Mouse (Mus musculus): ENCODE data around the gene Phldb2. TPM values are rescaled to one million over a fixed set of nuclear protein-coding genes. Genes with fewer than 3 reads are reported as not detected.

The Phldb2 gene
- polyA plus RNA-seq, 1 experiment from 2014 or later: 6.8 TPM

DNA sequence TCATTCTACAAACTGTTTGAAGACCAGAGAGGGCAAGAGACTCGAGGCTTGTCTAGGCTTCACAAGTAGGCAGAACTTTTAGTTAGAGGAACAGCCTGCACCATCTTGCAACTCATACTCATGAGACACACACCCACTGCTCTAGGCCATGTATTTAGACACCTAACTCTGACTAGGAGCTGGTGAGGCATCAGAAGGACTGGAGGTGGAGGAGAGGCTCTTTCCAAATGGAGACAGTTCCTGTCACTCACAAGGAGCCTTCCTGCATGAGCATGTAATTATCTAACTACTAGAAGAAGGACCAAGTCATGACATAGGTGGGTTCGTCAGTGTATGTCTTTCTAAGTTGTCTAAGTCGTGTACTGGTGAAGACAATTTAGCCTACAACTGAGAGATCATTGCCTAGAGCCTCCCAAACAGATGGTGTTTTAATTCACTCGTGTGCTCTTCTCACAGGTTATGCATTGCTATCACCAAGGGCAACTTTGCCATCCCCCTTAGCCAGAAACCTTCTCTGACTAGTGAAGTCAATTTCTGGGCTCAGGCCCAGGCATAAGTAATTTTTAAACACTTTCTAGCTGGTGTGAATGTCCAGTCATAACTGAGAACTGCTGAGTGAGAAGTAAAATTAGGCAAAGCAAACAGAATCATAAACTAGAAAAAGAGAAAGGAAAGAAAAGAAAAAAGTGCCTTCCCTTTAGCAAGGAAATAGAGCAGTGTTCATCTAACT is 62.8 kb downstream of the Phldb2 start:
- H3K36me3 ChIP-seq (ENCODE audit: control insufficient read depth, insufficient read depth, low read length): no peaks in the 10 kb centered on the region
- no peak overlapping the region for H3K4me2 ChIP-seq (ENCODE audit: low read length)
- H3K9ac ChIP-seq (ENCODE audit: low read depth, low read length): no peak overlapping the region
- ATAC-seq: no peak
- no peaks in the 10 kb centered on the region for H3K4me1 ChIP-seq (ENCODE audit: control insufficient read depth, insufficient read depth, low read depth, low read length)
- no peak overlapping the region for H3K27ac ChIP-seq (ENCODE audit: low read depth, low read length)
- H3K27me3 ChIP-seq (replicated peaks; ENCODE audit: control insufficient read depth, insufficient read depth, low read length): no peaks in the 10 kb centered on the region
- H3K4me3 ChIP-seq (ENCODE audit: low read length): no peak overlapping the region
- H3K9me3 ChIP-seq (ENCODE audit: control insufficient read depth, low read length): no peaks in the 10 kb centered on the region
- WGBS: 75% methylated on average over 4 of the region's 4 CpGs

DNA sequence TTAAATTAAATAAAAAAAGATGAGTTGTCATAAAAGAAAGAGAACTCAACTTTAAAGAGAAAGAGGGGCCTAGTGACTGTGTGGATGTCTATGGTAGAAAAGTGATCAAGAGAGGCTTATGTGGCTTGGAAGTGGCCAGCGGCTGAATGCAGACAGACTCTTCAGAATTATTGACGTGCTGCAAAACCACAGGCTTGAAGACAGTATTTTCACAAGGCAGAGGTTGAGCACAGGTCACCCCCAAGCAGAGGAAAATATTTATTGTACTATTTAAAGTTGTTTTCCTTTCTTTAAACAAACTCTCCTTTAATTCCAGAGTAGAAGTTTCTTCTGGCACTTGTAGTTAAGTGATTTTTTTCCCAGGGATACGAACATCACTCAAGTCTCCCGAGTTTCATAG is 63.8 kb downstream of the Phldb2 start:
- WGBS: 77% methylated on average over 4 of the region's 4 CpGs
- Histone ChIP-seq H3K27ac (ENCODE audit: low read depth, low read length) (no peak overlapping the region), H3K27me3 (replicated peaks; ENCODE audit: control insufficient read depth, insufficient read depth, low read length) (no peaks in the 10 kb centered on the region), H3K4me1 (ENCODE audit: control insufficient read depth, insufficient read depth, low read depth, low read length) (no peaks in the 10 kb centered on the region), H3K4me3 (ENCODE audit: low read length) (no peak overlapping the region), H3K9me3 (ENCODE audit: control insufficient read depth, low read length) (no peaks in the 10 kb centered on the region), H3K36me3 (ENCODE audit: control insufficient read depth, insufficient read depth, low read length) (no peaks in the 10 kb centered on the region), H3K4me2 (ENCODE audit: low read length) (no peak overlapping the region), H3K9ac (ENCODE audit: low read depth, low read length) (no peak overlapping the region)
- ATAC-seq: no peak

DNA sequence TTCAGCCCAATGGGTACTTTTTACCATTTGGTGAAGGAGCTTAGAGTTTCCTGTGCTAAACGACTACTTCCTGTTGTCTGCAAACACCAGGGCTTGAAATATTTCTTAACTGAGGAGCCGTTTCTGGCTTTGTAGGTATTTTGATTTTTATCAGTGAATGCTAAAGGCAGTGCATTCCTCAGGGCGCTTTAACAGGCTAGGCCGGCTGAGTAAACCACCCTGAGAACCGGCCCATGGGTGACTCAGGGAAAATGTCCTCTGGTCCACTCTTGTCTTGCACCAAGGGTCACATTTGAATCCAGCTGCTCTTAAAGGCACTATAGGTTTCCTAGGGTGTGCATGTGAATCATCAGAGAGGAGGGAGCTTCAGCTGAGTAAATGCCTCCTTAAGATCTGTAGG is 66.8 kb downstream of the Phldb2 start:
- WGBS: 87% methylated on average over 5 of the region's 5 CpGs
- no peaks in the 10 kb centered on the region for H3K36me3 ChIP-seq (ENCODE audit: control insufficient read depth, insufficient read depth, low read length)
- no peak overlapping the region for H3K9ac ChIP-seq (ENCODE audit: low read depth, low read length)
- H3K4me2 ChIP-seq (ENCODE audit: low read length): no peak overlapping the region
- H3K27ac ChIP-seq (ENCODE audit: low read depth, low read length): no peak overlapping the region
- no peak overlapping the region for H3K4me3 ChIP-seq (ENCODE audit: low read length)
- no peak for ATAC-seq
- H3K4me1 ChIP-seq (ENCODE audit: control insufficient read depth, insufficient read depth, low read depth, low read length): no peaks in the 10 kb centered on the region
- no peaks in the 10 kb centered on the region for H3K9me3 ChIP-seq (ENCODE audit: control insufficient read depth, low read length)
- H3K27me3 ChIP-seq (replicated peaks; ENCODE audit: control insufficient read depth, insufficient read depth, low read length): no peaks in the 10 kb centered on the region

DNA sequence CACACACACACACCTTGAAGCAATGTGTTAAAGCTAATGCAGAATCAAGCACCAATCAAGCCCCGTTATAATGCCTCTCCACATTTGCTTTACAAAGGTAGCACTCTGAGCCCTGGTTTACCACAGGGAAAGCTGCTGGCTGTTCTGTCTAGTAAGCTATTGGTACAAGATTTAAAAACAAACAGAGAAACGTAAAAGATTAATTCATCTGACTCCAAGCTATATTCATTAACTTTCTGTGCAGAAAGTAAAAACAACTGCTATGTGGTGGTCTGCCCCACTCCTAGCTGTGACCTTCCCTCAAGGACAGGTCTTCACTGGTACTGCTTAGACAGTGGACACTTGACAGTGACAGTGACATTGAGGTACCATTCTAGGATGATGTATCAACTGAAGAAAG is 69.2 kb downstream of the Phldb2 start:
- ATAC-seq: no peak
- no peak overlapping the region for H3K4me3 ChIP-seq (ENCODE audit: low read length)
- no peaks in the 10 kb centered on the region for H3K9me3 ChIP-seq (ENCODE audit: control insufficient read depth, low read length)
- no peaks in the 10 kb centered on the region for H3K4me1 ChIP-seq (ENCODE audit: control insufficient read depth, insufficient read depth, low read depth, low read length)
- WGBS: 91% methylated on average over 2 of the region's 2 CpGs
- H3K4me2 ChIP-seq (ENCODE audit: low read length): no peak overlapping the region
- no peaks in the 10 kb centered on the region for H3K36me3 ChIP-seq (ENCODE audit: control insufficient read depth, insufficient read depth, low read length)
- H3K27me3 ChIP-seq (replicated peaks; ENCODE audit: control insufficient read depth, insufficient read depth, low read length): no peaks in the 10 kb centered on the region
- H3K27ac ChIP-seq (ENCODE audit: low read depth, low read length): no peak overlapping the region
- H3K9ac ChIP-seq (ENCODE audit: low read depth, low read length): no peak overlapping the region

DNA sequence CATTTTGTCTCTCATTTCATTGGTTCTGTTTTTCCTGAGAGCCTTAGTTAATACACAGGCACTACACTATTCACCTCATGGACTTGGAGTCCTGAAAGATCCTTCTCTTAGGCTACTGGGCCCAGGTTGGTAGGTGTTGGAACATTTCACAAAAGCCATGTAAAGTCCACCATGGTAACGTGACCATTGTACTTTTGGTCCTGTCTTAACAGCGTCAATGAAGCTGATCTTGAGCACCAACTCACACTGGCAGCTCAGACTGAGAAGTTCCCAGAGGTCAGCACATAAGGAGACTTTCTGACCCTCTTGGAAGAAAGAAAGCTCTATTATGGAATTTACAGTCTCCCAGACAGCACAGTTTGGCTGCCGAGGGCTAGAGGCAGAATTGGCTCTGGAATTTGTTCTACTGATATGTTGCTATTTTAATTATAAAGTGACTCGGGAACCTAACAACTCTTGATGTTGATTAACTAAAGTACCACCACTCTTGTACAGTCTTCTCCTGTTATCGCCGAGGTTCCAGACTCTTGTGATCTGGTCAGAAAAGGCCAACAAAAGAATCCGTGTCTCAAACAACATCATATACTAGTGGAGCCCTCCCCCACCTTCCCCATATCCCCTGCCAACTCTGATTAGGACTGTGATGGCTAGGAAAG is 72.1 kb downstream of the Phldb2 start:
- H3K9me3 ChIP-seq (ENCODE audit: control insufficient read depth, low read length): no peaks in the 10 kb centered on the region
- no peak for ATAC-seq
- no peak overlapping the region for H3K4me3 ChIP-seq (ENCODE audit: low read length)
- no peaks in the 10 kb centered on the region for H3K36me3 ChIP-seq (ENCODE audit: control insufficient read depth, insufficient read depth, low read length)
- H3K9ac ChIP-seq (ENCODE audit: low read depth, low read length): no peak overlapping the region
- H3K27ac ChIP-seq (ENCODE audit: low read depth, low read length): no peak overlapping the region
- H3K27me3 ChIP-seq (replicated peaks; ENCODE audit: control insufficient read depth, insufficient read depth, low read length): no peaks in the 10 kb centered on the region
- no peaks in the 10 kb centered on the region for H3K4me1 ChIP-seq (ENCODE audit: control insufficient read depth, insufficient read depth, low read depth, low read length)
- WGBS: 87% methylated on average over 7 of the region's 7 CpGs
- no peak overlapping the region for H3K4me2 ChIP-seq (ENCODE audit: low read length)

DNA sequence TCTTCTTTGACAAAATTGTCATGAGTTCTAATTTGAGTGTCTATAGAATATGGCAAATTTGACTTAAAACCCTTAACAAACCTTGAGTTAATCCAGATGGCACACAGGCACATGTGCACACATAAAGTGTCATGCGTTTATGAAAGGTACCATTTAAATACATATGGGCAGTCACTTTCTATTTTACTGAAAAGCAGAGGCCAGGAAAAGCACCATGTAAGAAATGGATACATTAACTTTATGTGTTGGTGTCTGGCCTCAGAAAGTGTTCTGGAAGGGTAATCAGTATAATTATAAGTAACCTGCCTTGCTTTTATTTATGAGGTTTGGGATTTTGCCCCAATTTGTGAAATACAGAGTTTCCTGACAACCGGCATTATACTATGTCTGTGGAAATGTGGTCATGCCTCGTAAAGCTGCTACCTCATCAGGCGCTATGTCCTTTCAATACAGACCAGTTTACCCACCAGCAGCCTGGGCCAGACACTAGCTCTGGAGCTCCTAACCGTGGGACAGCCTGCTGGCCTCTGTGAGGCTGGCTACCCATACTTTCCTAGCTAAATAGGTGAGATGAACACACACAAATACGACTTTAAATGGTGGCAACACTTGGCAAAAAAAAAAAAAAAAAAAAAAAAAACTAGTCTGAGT is 73.2 kb downstream of the Phldb2 start:
- no peak for ATAC-seq
- no peaks in the 10 kb centered on the region for H3K27me3 ChIP-seq (replicated peaks; ENCODE audit: control insufficient read depth, insufficient read depth, low read length)
- no peak overlapping the region for H3K4me3 ChIP-seq (ENCODE audit: low read length)
- H3K4me1 ChIP-seq (ENCODE audit: control insufficient read depth, insufficient read depth, low read depth, low read length): no peaks in the 10 kb centered on the region
- 80% methylated on average over 6 of the region's 6 CpGs for WGBS
- no peak overlapping the region for H3K9ac ChIP-seq (ENCODE audit: low read depth, low read length)
- H3K9me3 ChIP-seq (ENCODE audit: control insufficient read depth, low read length): no peaks in the 10 kb centered on the region
- no peaks in the 10 kb centered on the region for H3K36me3 ChIP-seq (ENCODE audit: control insufficient read depth, insufficient read depth, low read length)
- no peak overlapping the region for H3K4me2 ChIP-seq (ENCODE audit: low read length)
- no peak overlapping the region for H3K27ac ChIP-seq (ENCODE audit: low read depth, low read length)

DNA sequence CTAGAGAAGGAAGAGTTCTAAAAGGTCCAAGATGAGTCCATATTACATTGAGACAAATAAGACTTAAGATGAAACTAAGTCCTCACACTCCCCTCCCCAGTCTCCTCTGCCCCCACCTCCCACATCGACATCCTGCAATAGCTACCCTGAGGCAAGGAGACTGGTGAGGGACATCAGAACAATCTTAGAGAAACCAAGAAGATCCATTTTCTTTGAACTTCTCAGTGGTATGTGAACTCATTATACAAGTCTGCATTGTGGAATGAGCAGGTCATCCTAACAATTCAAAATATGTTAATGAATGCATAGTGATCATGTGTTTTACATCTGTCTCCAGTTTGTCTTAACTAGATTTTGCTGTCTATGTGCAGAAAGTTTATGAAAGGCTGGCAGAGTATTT is 75.7 kb downstream of the Phldb2 start:
- no peak overlapping the region for H3K4me2 ChIP-seq (ENCODE audit: low read length)
- H3K36me3 ChIP-seq (ENCODE audit: control insufficient read depth, insufficient read depth, low read length): no peaks in the 10 kb centered on the region
- no peak overlapping the region for H3K27ac ChIP-seq (ENCODE audit: low read depth, low read length)
- ATAC-seq: no peak
- H3K9ac ChIP-seq (ENCODE audit: low read depth, low read length): no peak overlapping the region
- H3K4me1 ChIP-seq (ENCODE audit: control insufficient read depth, insufficient read depth, low read depth, low read length): no peaks in the 10 kb centered on the region
- H3K27me3 ChIP-seq (replicated peaks; ENCODE audit: control insufficient read depth, insufficient read depth, low read length): no peaks in the 10 kb centered on the region
- no peak overlapping the region for H3K4me3 ChIP-seq (ENCODE audit: low read length)
- WGBS: 86% methylated on average over 1 of the region's 1 CpGs
- H3K9me3 ChIP-seq (ENCODE audit: control insufficient read depth, low read length): no peaks in the 10 kb centered on the region

DNA sequence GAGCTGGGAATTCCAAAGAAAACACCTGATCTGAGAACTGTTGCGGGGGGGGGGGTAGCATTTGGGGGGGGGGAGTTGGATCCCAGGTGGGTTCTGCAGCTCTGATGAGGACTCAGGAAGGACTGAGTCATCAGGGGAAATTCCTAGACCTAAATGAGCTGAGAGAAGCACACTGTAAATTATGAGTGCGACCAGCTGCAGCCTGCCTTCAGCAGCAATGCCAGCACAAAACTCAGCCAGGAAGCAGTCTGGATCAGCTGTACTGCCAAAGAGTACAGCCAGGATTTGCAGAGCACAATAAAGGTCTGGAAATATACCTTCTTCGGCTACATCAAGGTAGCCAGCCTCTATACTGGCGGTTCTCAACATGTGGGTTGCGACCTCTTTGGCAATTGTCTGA is 76.2 kb downstream of the Phldb2 start:
- Histone ChIP-seq H3K4me2 (ENCODE audit: low read length) (no peak overlapping the region), H3K36me3 (ENCODE audit: control insufficient read depth, insufficient read depth, low read length) (no peaks in the 10 kb centered on the region), H3K4me1 (ENCODE audit: control insufficient read depth, insufficient read depth, low read depth, low read length) (no peaks in the 10 kb centered on the region), H3K9ac (ENCODE audit: low read depth, low read length) (no peak overlapping the region), H3K27ac (ENCODE audit: low read depth, low read length) (no peak overlapping the region), H3K9me3 (ENCODE audit: control insufficient read depth, low read length) (no peaks in the 10 kb centered on the region), H3K4me3 (ENCODE audit: low read length) (no peak overlapping the region), H3K27me3 (replicated peaks; ENCODE audit: control insufficient read depth, insufficient read depth, low read length) (no peaks in the 10 kb centered on the region)
- ATAC-seq: no peak; the same call in 1 of the 2 replicates
- WGBS: 88% methylated on average over 5 of the region's 5 CpGs

DNA sequence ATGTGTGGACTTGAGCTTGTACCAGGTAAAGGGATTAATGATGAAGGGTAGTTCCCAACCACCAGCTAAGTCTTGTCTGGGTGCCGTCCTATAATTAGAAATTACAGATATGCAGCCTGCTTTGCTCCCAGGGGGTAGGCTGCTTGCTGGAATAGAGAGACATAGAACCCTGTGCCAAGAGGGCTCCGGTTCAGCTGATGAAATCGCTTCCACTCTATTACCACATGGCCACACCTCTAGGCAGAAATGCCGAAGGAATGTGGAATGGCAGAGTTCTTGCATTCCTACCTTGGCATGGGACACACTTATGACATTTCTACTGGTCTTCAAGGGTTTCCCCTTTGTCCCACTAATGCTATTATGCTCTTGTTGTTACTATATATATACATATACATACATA is 80.0 kb downstream of the Phldb2 start:
- WGBS: 82% methylated on average over 4 of the region's 4 CpGs
- no peaks in the 10 kb centered on the region for H3K4me1 ChIP-seq (ENCODE audit: control insufficient read depth, insufficient read depth, low read depth, low read length)

More for the DNA sequence above, 80.0 kb downstream of the Phldb2 start:
- Histone ChIP-seq H3K4me2 (ENCODE audit: low read length) (no peak overlapping the region), H3K4me3 (ENCODE audit: low read length) (no peak overlapping the region), H3K9ac (ENCODE audit: low read depth, low read length) (no peak overlapping the region), H3K27me3 (replicated peaks; ENCODE audit: control insufficient read depth, insufficient read depth, low read length) (no peaks in the 10 kb centered on the region), H3K27ac (ENCODE audit: low read depth, low read length) (no peak overlapping the region), H3K36me3 (ENCODE audit: control insufficient read depth, insufficient read depth, low read length) (no peaks in the 10 kb centered on the region), H3K9me3 (ENCODE audit: control insufficient read depth, low read length) (no peaks in the 10 kb centered on the region)
- no peak for ATAC-seq
